Mouse (Mus musculus) stomach, postnatal 0 days (tissue): ENCODE measurements around the gene Tfg.

ENCODE experiments used
- CTCF ChIP-seq: IDR thresholded peaks from 2 replicates; pipeline ENCODE4 v1.5.1; 2016; ENCODE audit warnings: antibody characterized with exemption, low read depth, mild to moderate bottlenecking, moderate library complexity
- EP300 ChIP-seq: optimal IDR thresholded peaks from 2 replicates; pipeline ENCODE3; 2016; ENCODE audit warnings: antibody characterized with exemption

DNA sequence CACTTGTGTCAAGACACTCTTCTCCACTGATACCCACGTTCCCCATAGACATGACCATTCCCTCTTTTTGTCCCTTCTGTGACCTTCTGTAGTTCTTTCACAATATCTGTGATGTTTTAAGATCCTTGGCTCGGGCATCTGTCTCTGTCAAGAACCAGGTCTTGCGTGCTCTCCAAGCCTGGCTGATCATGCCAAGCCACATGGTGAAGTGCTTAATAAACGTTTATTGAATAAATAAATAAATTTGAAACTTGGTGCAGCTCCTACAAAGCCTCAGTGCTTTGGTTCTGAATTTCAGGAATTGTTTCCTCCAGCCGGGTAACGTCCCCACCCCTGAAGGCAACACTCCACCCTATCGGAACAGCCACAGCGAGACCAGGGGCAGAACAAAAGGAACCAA lies 46.3 kb downstream of the Tfg start:
- TF ChIP-seq CTCF (no peak), EP300 (no peak)
